Mouse (Mus musculus) midbrain, embryonic 13.5 days (tissue): ENCODE data around the gene Ptprj. TPM values are rescaled to one million over a fixed set of nuclear protein-coding genes. Genes with fewer than 3 reads are reported as not detected.

Experiments used
- ATAC-seq: fragments of 200-750 bp; cut with Nextera tagmentation; 2 replicates; pipeline ENCODE4 v1.8.0; 2017; ENCODE audit warnings: mild to moderate bottlenecking, moderate TSS enrichment, moderate library complexity
- H3K27ac ChIP-seq: fragments of 300-500 bp; sonication (generic); 2 replicates; pipeline ENCODE4 v1.5.1; 2015; ENCODE audit warnings: inconsistent platforms, mild to moderate bottlenecking, moderate library complexity
- H3K27me3 ChIP-seq: fragments of 300-500 bp; sonication (generic); 2 replicates; pipeline ENCODE4 v1.6.1; 2015; ENCODE audit warnings: mild to moderate bottlenecking, inconsistent platforms
- H3K36me3 ChIP-seq: fragments of 300-500 bp; sonication (generic); 2 replicates; pipeline ENCODE4 v1.6.1; 2015; ENCODE audit warnings: mild to moderate bottlenecking, inconsistent platforms
- H3K4me1 ChIP-seq: fragments of 300-500 bp; sonication (generic); replicated peaks from 2 replicates; pipeline ENCODE4 v1.6.1; 2015; ENCODE audit warnings: inconsistent platforms
- H3K4me2 ChIP-seq: fragments of 300-500 bp; sonication (generic); replicated peaks from 2 replicates; pipeline ENCODE4 v1.6.1; 2015; ENCODE audit warnings: moderate library complexity, mild to moderate bottlenecking, inconsistent platforms
- H3K4me3 ChIP-seq: fragments of 300-500 bp; sonication (generic); replicated peaks from 2 replicates; pipeline ENCODE4 v1.5.1; 2015; ENCODE audit warnings: mild to moderate bottlenecking, inconsistent platforms
- H3K9ac ChIP-seq: fragments of 300-500 bp; sonication (generic); replicated peaks from 2 replicates; pipeline ENCODE4 v1.6.1; 2015; ENCODE audit warnings: mild to moderate bottlenecking, inconsistent platforms
- H3K9me3 ChIP-seq: fragments of 300-500 bp; sonication (generic); 2 replicates; pipeline ENCODE4 v1.6.1; 2016; ENCODE audit warnings: mild to moderate bottlenecking, inconsistent platforms
- WGBS: fragments of 180-500 bp; shearing (Covaris S2); methylation state at CpG from one replicate; pipeline ENCODE4 v1.1.7; 2015; 5-methylcytosine and 5-hydroxymethylcytosine counted together
- polyA plus RNA-seq: library from polyadenylated mRNA; unstranded; fragments of >200 nt; fragmentation: Nextera tagmentation; extraction: Ambion mirVana; gene quantifications from 2 replicates; pipeline ENCODE4 v1.2.1, GENCODE M21; 2015

Gene Ptprj
- polyA plus RNA-seq, 1 experiment from 2014 or later = 3.0 TPM

GRCm38 (mm10) chr2:90502738-90503137, 77.7 kb downstream of the Ptprj start:
- no peaks in the 10 kb centered on the region for H3K27me3 ChIP-seq
- no peaks in the 10 kb centered on the region for H3K9me3 ChIP-seq
- peaks cover 11% of the 10 kb centered on the region for H3K4me1 ChIP-seq
- H3K4me2 ChIP-seq = no peak overlapping the region
- H3K9ac ChIP-seq = no peak overlapping the region
- ATAC-seq = no peak
- H3K4me3 ChIP-seq = no peak overlapping the region
- no peaks in the 10 kb centered on the region for H3K36me3 ChIP-seq
- no peak overlapping the region for H3K27ac ChIP-seq

- 92% methylated on average over 3 of the region's 3 CpGs for WGBS
Measured at GRCm38 (mm10) chr2:90501708-90502107, 78.7 kb downstream of the Ptprj start.

GRCm38 (mm10) chr2:90500892-90501291, 79.6 kb downstream of the Ptprj start:
- Histone ChIP-seq H3K4me3 (no peak overlapping the region), H3K9ac (no peak overlapping the region), H3K27ac (no peak overlapping the region), H3K27me3 (no peaks in the 10 kb centered on the region), H3K36me3 (no peaks in the 10 kb centered on the region), H3K9me3 (no peaks in the 10 kb centered on the region), H3K4me1 (peaks cover 5% of the 10 kb centered on the region), H3K4me2 (no peak overlapping the region)
- ATAC-seq = no peak

More at GRCm38 (mm10) chr2:90501708-90502107, 78.7 kb downstream of the Ptprj start:
- H3K36me3 ChIP-seq = no peaks in the 10 kb centered on the region
- ATAC-seq = no peak
- no peak overlapping the region for H3K9ac ChIP-seq
- no peaks in the 10 kb centered on the region for H3K27me3 ChIP-seq
- H3K4me3 ChIP-seq = no peak overlapping the region
- no peak overlapping the region for H3K4me2 ChIP-seq
- H3K9me3 ChIP-seq = no peaks in the 10 kb centered on the region
- no peak overlapping the region for H3K27ac ChIP-seq
- peaks cover 11% of the 10 kb centered on the region for H3K4me1 ChIP-seq

GRCm38 (mm10) chr2:90499002-90499401, 81.4 kb downstream of the Ptprj start:
- ATAC-seq = no peak
- 88% methylated on average over 1 of the region's 1 CpGs for whole genome bisulfite sequencing
- Histone ChIP-seq H3K36me3 (no peaks in the 10 kb centered on the region), H3K9me3 (no peaks in the 10 kb centered on the region), H3K4me2 (no peak overlapping the region), H3K4me1 (0 out of 2 replicates have a peak, but pooled peaks cover 4% of the 10 kb centered on the region), H3K9ac (no peak overlapping the region), H3K4me3 (no peak overlapping the region), H3K27ac (no peak overlapping the region), H3K27me3 (no peaks in the 10 kb centered on the region)

- WGBS = 85% methylated on average over 3 of the region's 3 CpGs
Measured at GRCm38 (mm10) chr2:90497551-90497950, 82.9 kb downstream of the Ptprj start.

GRCm38 (mm10) chr2:90496680-90497074, 83.8 kb downstream of the Ptprj start:
- no peak overlapping the region for H3K27ac ChIP-seq
- 0 out of 2 replicates have a peak, but pooled peaks cover 4% of the 10 kb centered on the region for H3K4me1 ChIP-seq
- H3K4me2 ChIP-seq = no peak overlapping the region
- H3K36me3 ChIP-seq = no peaks in the 10 kb centered on the region
- WGBS = 84% methylated on average over 5 of the region's 5 CpGs
- H3K27me3 ChIP-seq = no peaks in the 10 kb centered on the region
- no peak overlapping the region for H3K4me3 ChIP-seq
- ATAC-seq = no peak
- H3K9ac ChIP-seq = no peak overlapping the region
- no peaks in the 10 kb centered on the region for H3K9me3 ChIP-seq

More at GRCm38 (mm10) chr2:90497551-90497950, 82.9 kb downstream of the Ptprj start:
- no peaks in the 10 kb centered on the region for H3K9me3 ChIP-seq
- no peak overlapping the region for H3K27ac ChIP-seq
- H3K4me2 ChIP-seq = no peak overlapping the region
- ATAC-seq = no peak
- no peaks in the 10 kb centered on the region for H3K27me3 ChIP-seq
- H3K4me3 ChIP-seq = no peak overlapping the region
- no peaks in the 10 kb centered on the region for H3K36me3 ChIP-seq
- H3K9ac ChIP-seq = no peak overlapping the region
- H3K4me1 ChIP-seq = 0 out of 2 replicates have a peak, but pooled peaks cover 4% of the 10 kb centered on the region

- no peak overlapping the region for H3K4me3 ChIP-seq
- H3K4me2 ChIP-seq = no peak overlapping the region
- 0 out of 2 replicates have a peak, but pooled peaks cover 4% of the 10 kb centered on the region for H3K4me1 ChIP-seq
- H3K27me3 ChIP-seq = no peaks in the 10 kb centered on the region
- no peak overlapping the region for H3K27ac ChIP-seq
- no peaks in the 10 kb centered on the region for H3K36me3 ChIP-seq
- 87% methylated on average over 4 of the region's 4 CpGs for WGBS
- H3K9me3 ChIP-seq = no peaks in the 10 kb centered on the region
- ATAC-seq = no peak
- no peak overlapping the region for H3K9ac ChIP-seq
Measured at GRCm38 (mm10) chr2:90496012-90496679, 84.3 kb downstream of the Ptprj start.

DNA sequence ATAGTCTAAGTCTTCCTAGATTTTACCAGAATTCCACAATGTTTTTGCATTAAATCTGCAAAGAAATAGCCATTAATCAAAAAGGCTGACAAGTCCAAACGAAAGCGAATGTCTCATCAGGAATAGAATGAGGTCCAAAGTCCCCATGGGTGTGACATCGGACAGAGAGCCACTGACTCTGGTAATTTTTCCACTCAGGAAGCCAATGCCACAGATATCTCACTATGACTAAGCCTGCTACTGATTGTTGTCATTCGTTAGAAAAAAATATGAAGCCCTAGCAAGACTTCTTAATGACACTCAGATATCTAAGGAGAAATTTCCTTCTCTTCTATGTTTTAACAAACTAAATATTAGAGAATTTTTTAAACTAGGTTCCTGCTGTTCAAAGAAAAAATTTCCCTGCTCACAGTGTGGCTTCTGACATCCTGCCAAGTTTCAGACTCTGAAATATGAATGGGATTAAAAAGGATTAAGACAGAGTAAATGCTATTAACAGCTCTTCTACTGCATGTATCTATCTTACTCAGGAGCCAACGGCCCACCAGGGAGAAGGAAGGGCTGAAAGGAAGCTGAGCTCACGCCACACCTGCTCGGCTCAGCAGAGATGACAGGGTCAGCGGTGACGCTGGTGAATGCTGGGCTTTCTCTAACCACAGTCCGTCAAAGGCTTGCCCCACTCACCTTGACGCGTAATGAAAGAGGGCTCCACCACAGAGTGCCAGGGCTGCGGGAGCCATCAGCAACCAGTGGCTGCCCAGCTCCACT, 90.0 kb downstream of the Ptprj start:
- peak overlapping the region; percentile 30; the same call in 1 of the 2 replicates for H3K27ac ChIP-seq
- H3K9me3 ChIP-seq = no peaks in the 10 kb centered on the region
- ATAC-seq = peak; percentile 64
- H3K36me3 ChIP-seq = no peaks in the 10 kb centered on the region
- peak overlapping the region; percentile 17; the same call in 1 of the 2 replicates for H3K4me2 ChIP-seq
- H3K4me3 ChIP-seq = no peak overlapping the region
- H3K27me3 ChIP-seq = 0 out of 2 replicates have a peak, but pooled peaks cover 3% of the 10 kb centered on the region
- 44% methylated on average over 13 of the region's 13 CpGs for WGBS
- peaks cover 19% of the 10 kb centered on the region for H3K4me1 ChIP-seq
- H3K9ac ChIP-seq = no peak overlapping the region

- 51% methylated on average over 4 of the region's 4 CpGs for WGBS
- Histone ChIP-seq H3K4me1 (peaks cover 19% of the 10 kb centered on the region), H3K4me3 (no peak overlapping the region), H3K4me2 (no peak overlapping the region), H3K36me3 (no peaks in the 10 kb centered on the region), H3K9ac (no peak overlapping the region), H3K27ac (no peak overlapping the region), H3K27me3 (0 out of 2 replicates have a peak, but pooled peaks cover 3% of the 10 kb centered on the region), H3K9me3 (no peaks in the 10 kb centered on the region)
- 0 out of 2 replicates have a peak, but pooled peaks have one; percentile 59 for ATAC-seq
Measured at GRCm38 (mm10) chr2:90489839-90490238, 90.6 kb downstream of the Ptprj start.

DNA sequence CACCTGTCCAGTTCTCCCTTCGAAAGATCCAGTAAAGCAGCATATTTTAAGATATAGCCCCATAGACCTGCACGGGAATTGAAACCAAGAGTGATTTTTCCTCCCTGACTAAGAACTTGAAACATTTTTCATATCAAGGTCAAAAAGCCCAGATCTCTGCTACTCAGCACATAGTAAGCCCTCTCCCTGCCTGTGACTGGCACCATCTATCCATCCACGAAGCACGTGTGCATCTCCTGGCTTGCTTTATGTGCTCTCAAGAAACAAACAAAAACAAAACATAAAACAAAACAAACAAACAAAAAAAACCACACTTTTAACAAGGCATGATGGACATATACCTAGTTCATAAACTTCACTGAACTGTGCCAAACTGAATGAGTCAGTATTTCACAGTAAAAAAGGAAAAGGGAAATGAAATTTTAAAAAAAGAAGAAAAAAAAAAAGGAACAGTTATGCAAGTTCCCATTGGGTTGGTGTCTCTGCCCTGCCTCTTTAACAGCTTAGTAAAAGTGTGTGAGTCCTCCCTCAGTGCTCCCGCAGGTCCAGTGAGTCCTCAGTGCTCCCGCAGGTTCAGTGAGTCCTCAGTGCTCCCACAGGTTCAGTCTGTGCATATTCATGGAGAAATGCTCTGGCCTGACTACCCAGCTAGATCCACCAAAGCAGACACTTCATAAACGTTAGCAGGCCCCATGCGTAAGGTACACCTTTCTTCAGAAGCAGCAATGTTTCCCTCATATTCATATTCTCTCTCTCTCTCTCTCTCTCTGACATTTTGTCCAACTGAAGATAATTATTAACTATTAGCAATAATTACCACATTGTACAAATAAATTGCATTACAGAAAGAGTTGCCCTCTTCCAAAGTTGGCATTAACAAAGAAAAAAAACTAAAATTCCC, 91.5 kb downstream of the Ptprj start:
- H3K27me3 ChIP-seq = 0 out of 2 replicates have a peak, but pooled peaks cover 3% of the 10 kb centered on the region
- no peaks in the 10 kb centered on the region for H3K36me3 ChIP-seq
- WGBS = 82% methylated on average over 8 of the region's 8 CpGs
- no peak overlapping the region for H3K4me2 ChIP-seq
- no peak overlapping the region for H3K27ac ChIP-seq
- H3K9me3 ChIP-seq = no peaks in the 10 kb centered on the region
- peaks cover 19% of the 10 kb centered on the region for H3K4me1 ChIP-seq
- no peak overlapping the region for H3K9ac ChIP-seq
- no peak overlapping the region for H3K4me3 ChIP-seq
- ATAC-seq = no peak

- 93% methylated on average over 11 of the region's 11 CpGs for WGBS
Measured at GRCm38 (mm10) chr2:90487471-90488238, 92.8 kb downstream of the Ptprj start.

More at GRCm38 (mm10) chr2:90487471-90488238, 92.8 kb downstream of the Ptprj start:
- no peak overlapping the region for H3K4me3 ChIP-seq
- no peak overlapping the region for H3K4me2 ChIP-seq
- 0 out of 2 replicates have a peak, but pooled peaks cover 3% of the 10 kb centered on the region for H3K27me3 ChIP-seq
- H3K4me1 ChIP-seq = peaks cover 19% of the 10 kb centered on the region
- no peaks in the 10 kb centered on the region for H3K36me3 ChIP-seq
- no peak overlapping the region for H3K27ac ChIP-seq
- H3K9me3 ChIP-seq = no peaks in the 10 kb centered on the region
- ATAC-seq = no peak
- no peak overlapping the region for H3K9ac ChIP-seq
